Mouse (Mus musculus) left cerebral cortex, adult 18-20 months (tissue): ENCODE results near the gene Kpnb1. TPM values are rescaled to one million over a fixed set of nuclear protein-coding genes. Genes with fewer than 3 reads are reported as not detected.

Experiments
- DNase-seq, 2 experiments: peaks; one replicate each; pipeline ENCODE4 v3.0.0; 2021 to 2022; ENCODE audit warnings: low spot score in 2 of 2, mixed read lengths in 1 of 2
- microRNA-seq, 2 experiments: library from miRNA; unstranded; fragments of <30 nt; microRNA quantifications; one replicate each; pipeline ENCODE4 v1.2.0; 2021
- total RNA-seq, 2 experiments: library from RNA; stranded (reverse); gene quantifications; 2 replicates each; pipeline ENCODE4 v1.2.3; 2021

Kpnb1 gene
- total RNA-seq, 2 experiments from 2014 or later = 118 to 121 TPM

GRCm38 (mm10) chr11:97112519-97113125, 75.1 kb downstream of the Kpnb1 start:
- DNase-seq = no peak

Small RNA genes lying within 50 kb of the gene (microRNA-seq; reads per million reads assigned to microRNA genes)
- 0.42 to 1.7 reads per million in 2 experiments for gene Mir7235

Other genes with a start within 250 kb of the Kpnb1 start
- 10 to 100 TPM; 41.9 TPM for gene Pnpo, start 243.9 kb downstream of the Kpnb1 start, total RNA-seq
- 10 to 100 TPM; 11.4 to 11.9 TPM for gene Sp2, start 204.9 kb downstream of the Kpnb1 start, total RNA-seq
- gene Sp6, start 174.5 kb downstream of the Kpnb1 start, total RNA-seq = 1 to 10 TPM; 1.4 to 2.0 TPM
- gene Scrn2, start 157.9 kb downstream of the Kpnb1 start, total RNA-seq = 1 to 10 TPM; 4.2 to 4.6 TPM
- gene Lrrc46, start 146.5 kb downstream of the Kpnb1 start, total RNA-seq = under 1 TPM; 0.33 to 0.37 TPM
- gene Mrpl10, start 146.3 kb downstream of the Kpnb1 start, total RNA-seq = 10 to 100 TPM; 67.4 to 70.6 TPM
- gene Osbpl7, start 137.3 kb downstream of the Kpnb1 start, total RNA-seq = 10 to 100 TPM; 12.9 to 13.2 TPM
- under 1 TPM in 1 of 2 experiments, not detected in 1; 0.21 TPM for gene Tbx21, start 72.5 kb downstream of the Kpnb1 start, total RNA-seq
- gene Tbkbp1, start 36.4 kb downstream of the Kpnb1 start, total RNA-seq = 10 to 100 TPM; 54.8 to 58.4 TPM
- 100 to 1,000 TPM; 136 to 140 TPM for gene Npepps, start 92.8 kb upstream of the Kpnb1 start, total RNA-seq
- 10 to 100 TPM; 27.7 to 30.7 TPM for gene Mrpl45, start 127.8 kb upstream of the Kpnb1 start, total RNA-seq
- gene Gpr179, start 164.2 kb upstream of the Kpnb1 start, total RNA-seq = under 1 TPM; 0.09 to 0.12 TPM
- 10 to 100 TPM; 80.9 to 92.7 TPM for gene Socs7, start 174.7 kb upstream of the Kpnb1 start, total RNA-seq
- 10 to 100 TPM; 66.5 to 75.0 TPM for gene Arhgap23, start 227.7 kb upstream of the Kpnb1 start, total RNA-seq